Comparison of ENCODE assay signal across 8 mouse cellular contexts in genomic region chr8:95434686-95435439, GRCm38 (mm10). TPM values are rescaled to one million over a fixed set of nuclear protein-coding genes. Genes with fewer than 3 reads are reported as not detected.
DNase-seq lines count a peak whose midpoint lies in the region; ATAC-seq lines count a peak whose summit lies in the region.

Gene Cfap20 (minus strand): TSS chr8:95434869.

- H3K36me3 ChIP-seq in heart, embryonic 10.5 days, result peaks cover 2% of the 10 kb centered on the region; the same call in 1 of the 2 replicates
- no peaks in the 10 kb centered on the region for H3K36me3 ChIP-seq in kidney, embryonic 15.5 days

- peak within 1 kb of the TSS; percentile 94 for H3K9ac ChIP-seq in kidney, embryonic 15.5 days

- H3K27ac ChIP-seq in heart, embryonic 10.5 days, result peak within 1 kb of the TSS; percentile 95
- H3K27ac ChIP-seq in kidney, embryonic 15.5 days, result peak within 1 kb of the TSS; percentile 94

- 1% methylated on average over 51 of the region's 51 CpGs for WGBS in heart, embryonic 10.5 days
- under 1% methylated on average over 43 of the region's 51 CpGs for WGBS in kidney, embryonic 15.5 days

- H3K4me1 ChIP-seq in heart, embryonic 10.5 days, result peaks cover 39% of the 10 kb centered on the region
- peaks cover 36% of the 10 kb centered on the region for H3K4me1 ChIP-seq in kidney, embryonic 15.5 days

- H3K4me2 ChIP-seq in kidney, embryonic 15.5 days, result peak within 1 kb of the TSS; percentile 79

- H3K27me3 ChIP-seq in heart, embryonic 10.5 days (ENCODE audit: insufficient read depth, poor library complexity, severe bottlenecking), result no peaks in the 10 kb centered on the region
- no peaks in the 10 kb centered on the region for H3K27me3 ChIP-seq in kidney, embryonic 15.5 days

- DNase-seq in B cell, adult 2 months, result peak; percentile 100
- peak; percentile 100 for DNase-seq in brain, adult 2 months (ENCODE audit: low read depth, low spot score)
- DNase-seq in heart, embryonic 10.5 days (ENCODE audit: low spot score), result peak; percentile 99
- DNase-seq in liver, result peak; percentile 99
- peak; percentile 99 for DNase-seq in spleen, postnatal 4 days (ENCODE audit: low spot score in 2 of 2)

- H3K4me3 ChIP-seq in heart, embryonic 10.5 days, result peak within 1 kb of the TSS; percentile 97
- H3K4me3 ChIP-seq in kidney, embryonic 15.5 days (replicated peaks), result peak within 1 kb of the TSS; percentile 91

- H3K9me3 ChIP-seq in heart, embryonic 10.5 days, result no peaks in the 10 kb centered on the region
- no peaks in the 10 kb centered on the region for H3K9me3 ChIP-seq in kidney, embryonic 15.5 days (replicated peaks)

- peak; percentile 97 for ATAC-seq in erythroblast, adult 5-6 weeks (replicated peaks; ENCODE audit: low FRiP score, poor library complexity, severe bottlenecking)
- ATAC-seq in kidney, embryonic 15.5 days (replicated peaks; ENCODE audit: low FRiP score), result peak; percentile 96
- peak; percentile 98 for ATAC-seq in monocyte, adult 5-6 weeks (replicated peaks; ENCODE audit: insufficient number of reproducible peaks, low FRiP score, low TSS enrichment, poor library complexity, severe bottlenecking)

RNA-seq across cellular contexts. Expression of gene Cfap20, which starts in this region (rescaled TPM):
- 16.7 and 24.6 TPM in 2 replicates for total RNA-seq in erythroblast, adult 5-6 weeks (2015; ENCODE audit: low replicate concordance)
- 3.2 and 11.2 TPM in 2 replicates for total RNA-seq in erythroblast, adult 5-6 weeks (2017; ENCODE audit: low replicate concordance)
- polyA plus RNA-seq in heart, embryonic 10.5 days (2016; fragmentation: Nextera tagmentation; extraction: Ambion mirVana), result 126 and 129 TPM in 2 replicates
- 138 and 139 TPM in 2 replicates for polyA plus RNA-seq in kidney, embryonic 15.5 days (2015; fragmentation: Nextera tagmentation; extraction: Ambion mirVana)
- 27.0 to 52.7 TPM (median 36.3 TPM) in 3 replicates for total RNA-seq in monocyte, adult 5-6 weeks (2017)

Comparison
In these comparisons a context has a peak if more than half of its experiments do, and no peak if none do; other contexts are left out.
1. Peak in every context shown above with its lines: DNase-seq, ATAC-seq, H3K4me3 ChIP-seq and H3K27ac ChIP-seq.